Mouse (Mus musculus): ENCODE data around the gene Akr1b3. TPM values are rescaled to one million over a fixed set of nuclear protein-coding genes. Genes with fewer than 3 reads are reported as not detected.
"Not testable (repeated sequence)": the region's sequence is repeated elsewhere in the genome, so short reads cannot be mapped to it uniquely, and the experiment has no call there.

Gene Akr1b3
- total RNA-seq, 2 experiments from 2014 or later, result 57.2 to 60.9 TPM

GRCm38 (mm10) chr6:34334673-34335072 is 17.4 kb upstream of the Akr1b3 start:
- intact Hi-C loops (cut with DNase I), result no loop called here
- no peak for DNase-seq (ENCODE audit: extremely low spot score in 1 of 2, low spot score in 2 of 2)

GRCm38 (mm10) chr6:34331804-34332203 is 14.5 kb upstream of the Akr1b3 start:
- intact Hi-C loops (cut with DNase I); DNase-seq (ENCODE audit: extremely low spot score in 1 of 2, low spot score in 2 of 2): not testable (repeated sequence)

GRCm38 (mm10) chr6:34331379-34331778 is 14.1 kb upstream of the Akr1b3 start:
- no peak for DNase-seq (ENCODE audit: extremely low spot score in 1 of 2, low spot score in 2 of 2)
- intact Hi-C loops (cut with DNase I), result no loop called here

- no peak for DNase-seq (ENCODE audit: extremely low spot score in 1 of 2, low spot score in 2 of 2)
- intact Hi-C loops (cut with DNase I), result no loop called here
Measured at GRCm38 (mm10) chr6:34322121-34322520, 4.8 kb upstream of the Akr1b3 start.

GRCm38 (mm10) chr6:34318636-34319035 is 1.4 kb upstream of the Akr1b3 start:
- no peak for DNase-seq (ENCODE audit: extremely low spot score in 1 of 2, low spot score in 2 of 2)
- intact Hi-C loops (cut with DNase I), result no loop called here

- DNase-seq (ENCODE audit: extremely low spot score in 1 of 2, low spot score in 2 of 2), result peak in 1 of 2 experiments; percentile 48
- intact Hi-C loops (cut with DNase I), result no loop called here
Measured at GRCm38 (mm10) chr6:34318172-34318571, 894 bp upstream of the Akr1b3 start.

- intact Hi-C loops (cut with DNase I), result no loop called here
Measured at GRCm38 (mm10) chr6:34313921-34314320, 3.4 kb downstream of the Akr1b3 start.

GRCm38 (mm10) chr6:34313386-34313785 is 3.9 kb downstream of the Akr1b3 start:
- intact Hi-C loops (cut with DNase I), result no loop called here
- DNase-seq (ENCODE audit: extremely low spot score in 1 of 2, low spot score in 2 of 2), result no peak

More at GRCm38 (mm10) chr6:34313921-34314320, 3.4 kb downstream of the Akr1b3 start:
- no peak for DNase-seq (ENCODE audit: extremely low spot score in 1 of 2, low spot score in 2 of 2)

GRCm38 (mm10) chr6:34310023-34310595 is 7.2 kb downstream of the Akr1b3 start:
- no peak for DNase-seq (ENCODE audit: extremely low spot score in 1 of 2, low spot score in 2 of 2)
- intact Hi-C loops (cut with DNase I), result no loop called here

- DNase-seq (ENCODE audit: extremely low spot score in 1 of 2, low spot score in 2 of 2), result no peak
- intact Hi-C loops (cut with DNase I), result no loop called here
Measured at GRCm38 (mm10) chr6:34309526-34309925, 7.8 kb downstream of the Akr1b3 start.

GRCm38 (mm10) chr6:34306797-34307196 is 10.5 kb downstream of the Akr1b3 start:
- intact Hi-C loops (cut with DNase I), result no loop called here
- no peak for DNase-seq (ENCODE audit: extremely low spot score in 1 of 2, low spot score in 2 of 2)

- no peak for DNase-seq (ENCODE audit: extremely low spot score in 1 of 2, low spot score in 2 of 2)
- intact Hi-C loops (cut with DNase I), result no loop called here
Measured at GRCm38 (mm10) chr6:34304675-34305241, 12.5 kb downstream of the Akr1b3 start.

GRCm38 (mm10) chr6:34297055-34297454 is 20.2 kb downstream of the Akr1b3 start:
- DNase-seq (ENCODE audit: extremely low spot score in 1 of 2, low spot score in 2 of 2), result no peak
- intact Hi-C loops (cut with DNase I), result no loop called here

GRCm38 (mm10) chr6:34295437-34295836 is 21.8 kb downstream of the Akr1b3 start:
- DNase-seq (ENCODE audit: extremely low spot score in 1 of 2, low spot score in 2 of 2), result no peak
- intact Hi-C loops (cut with DNase I), result no loop called here

- intact Hi-C loops (cut with DNase I), result loop anchor here (2.0 to 5.0 kb wide), 4 partner anchors 54 to 459 kb away; no protein-coding TSS in a partner anchor
- peak; percentile 69 to 83 for DNase-seq (ENCODE audit: extremely low spot score in 1 of 2, low spot score in 2 of 2)
Measured at GRCm38 (mm10) chr6:34292882-34293487, 24.3 kb downstream of the Akr1b3 start.

- intact Hi-C loops (cut with DNase I), result loop anchor here (2.0 to 5.0 kb wide), 4 partner anchors 54 to 460 kb away; no protein-coding TSS in a partner anchor
- DNase-seq (ENCODE audit: extremely low spot score in 1 of 2, low spot score in 2 of 2), result no peak
Measured at GRCm38 (mm10) chr6:34292196-34292881, 24.9 kb downstream of the Akr1b3 start.

- intact Hi-C loops (cut with DNase I), result loop anchor here (5.0 kb wide), 1 partner anchor 462 kb away; no protein-coding TSS in a partner anchor
- no peak for DNase-seq (ENCODE audit: extremely low spot score in 1 of 2, low spot score in 2 of 2)
Measured at GRCm38 (mm10) chr6:34290681-34291080, 26.6 kb downstream of the Akr1b3 start.

GRCm38 (mm10) chr6:34290091-34290490 is 27.2 kb downstream of the Akr1b3 start:
- intact Hi-C loops (cut with DNase I), result loop anchor here (5.0 kb wide), 1 partner anchor 462 kb away; no protein-coding TSS in a partner anchor

GRCm38 (mm10) chr6:34288098-34288497 is 29.2 kb downstream of the Akr1b3 start:
- intact Hi-C loops (cut with DNase I), result no loop called here
- DNase-seq (ENCODE audit: extremely low spot score in 1 of 2, low spot score in 2 of 2), result peak; percentile 28 to 52

More at GRCm38 (mm10) chr6:34290091-34290490, 27.2 kb downstream of the Akr1b3 start:
- DNase-seq (ENCODE audit: extremely low spot score in 1 of 2, low spot score in 2 of 2), result no peak

Measured in left cerebral cortex, postnatal 10 days (tissue).